Mouse (Mus musculus): ENCODE measurements around the gene Btbd9.
A peak's percentile ranks its signal among the peaks of the same experiment; 100 is the strongest.

Btbd9 gene

DNA sequence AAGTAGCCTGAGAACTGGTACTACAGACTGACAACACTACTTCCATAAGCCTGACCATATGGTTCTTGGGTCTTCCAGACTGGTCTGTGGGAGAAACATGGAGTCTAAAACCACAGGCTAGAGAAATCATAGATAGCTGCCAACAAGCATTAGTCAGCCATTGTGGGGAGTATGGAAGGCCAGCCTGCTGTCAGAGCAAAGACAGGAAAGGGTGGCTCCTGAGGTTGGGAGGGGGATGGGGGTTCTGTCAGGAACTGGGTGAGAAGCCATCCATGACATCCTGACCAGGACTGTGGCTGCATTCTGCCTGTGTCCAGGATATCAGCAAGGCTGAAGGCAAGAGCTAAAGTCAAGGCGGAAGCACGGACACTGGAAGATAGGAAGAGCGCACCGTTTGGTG lies 137.5 kb downstream of the Btbd9 start:
- no peak for DNase-seq

DNA sequence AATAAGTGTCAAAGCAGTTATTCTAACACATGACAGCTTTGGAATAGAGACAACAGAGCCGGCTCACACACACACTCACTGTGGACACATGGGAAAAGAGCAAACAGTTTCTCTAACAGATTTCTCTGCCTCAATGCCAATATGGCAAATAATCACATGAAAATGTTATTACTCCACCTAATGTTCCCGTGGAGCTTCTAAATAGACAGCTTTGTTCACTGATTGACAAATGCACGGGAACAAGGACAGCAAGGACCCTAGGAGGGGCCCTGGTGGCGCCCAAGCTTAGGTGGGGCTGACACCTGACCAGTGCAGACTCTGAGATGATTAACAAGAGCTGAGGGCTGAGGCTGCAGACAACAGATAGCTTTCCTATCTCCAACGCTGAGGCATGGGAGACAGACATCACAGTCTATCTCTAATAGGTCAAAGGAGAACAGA lies 140.2 kb downstream of the Btbd9 start:
- no peak for DNase-seq

- no peak for DNase-seq
Measured at GRCm38 (mm10) chr17:30435478-30435877, 140.8 kb downstream of the Btbd9 start.

DNA sequence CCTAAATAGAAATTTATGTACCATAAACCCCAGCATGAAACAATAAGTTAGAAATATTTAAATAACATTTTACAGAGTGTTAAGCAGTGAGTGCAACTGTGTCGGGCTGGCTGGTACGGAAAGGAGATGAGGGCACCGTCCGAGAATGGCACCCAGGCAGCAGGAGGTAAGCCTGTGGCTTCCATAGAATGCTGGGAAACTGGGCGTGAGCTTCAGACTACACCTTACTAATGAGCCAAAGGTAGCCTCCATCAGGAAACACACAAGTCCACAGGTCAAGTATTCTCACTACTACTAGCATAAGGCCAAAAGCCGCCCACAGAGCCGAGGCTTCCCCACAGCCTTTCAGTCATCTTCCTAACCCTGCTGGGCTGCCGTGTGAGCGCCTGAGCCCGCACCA lies 144.2 kb downstream of the Btbd9 start:
- DNase-seq, result no peak

- DNase-seq, result no peak
Measured at GRCm38 (mm10) chr17:30430961-30431640, 145.2 kb downstream of the Btbd9 start.

DNA sequence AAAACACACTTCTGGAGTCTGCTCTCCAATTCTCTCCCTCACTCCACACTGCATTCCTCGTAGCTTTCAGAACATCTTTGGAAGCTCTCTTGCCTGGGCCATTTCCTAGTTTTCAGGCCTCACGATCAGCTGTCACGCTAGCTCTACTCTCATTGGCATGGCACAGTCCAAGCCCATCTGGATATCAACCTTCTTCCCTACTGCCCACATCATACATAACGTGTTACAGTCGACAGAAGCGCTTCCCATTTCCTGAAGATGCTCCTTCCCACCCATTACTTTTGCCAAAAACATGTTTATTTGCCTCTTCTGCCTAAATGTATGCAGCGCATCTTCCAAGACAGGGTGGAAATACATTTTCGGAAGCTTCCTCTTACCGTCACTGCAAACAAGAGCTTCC lies 147.6 kb downstream of the Btbd9 start:
- no peak for DNase-seq

DNA sequence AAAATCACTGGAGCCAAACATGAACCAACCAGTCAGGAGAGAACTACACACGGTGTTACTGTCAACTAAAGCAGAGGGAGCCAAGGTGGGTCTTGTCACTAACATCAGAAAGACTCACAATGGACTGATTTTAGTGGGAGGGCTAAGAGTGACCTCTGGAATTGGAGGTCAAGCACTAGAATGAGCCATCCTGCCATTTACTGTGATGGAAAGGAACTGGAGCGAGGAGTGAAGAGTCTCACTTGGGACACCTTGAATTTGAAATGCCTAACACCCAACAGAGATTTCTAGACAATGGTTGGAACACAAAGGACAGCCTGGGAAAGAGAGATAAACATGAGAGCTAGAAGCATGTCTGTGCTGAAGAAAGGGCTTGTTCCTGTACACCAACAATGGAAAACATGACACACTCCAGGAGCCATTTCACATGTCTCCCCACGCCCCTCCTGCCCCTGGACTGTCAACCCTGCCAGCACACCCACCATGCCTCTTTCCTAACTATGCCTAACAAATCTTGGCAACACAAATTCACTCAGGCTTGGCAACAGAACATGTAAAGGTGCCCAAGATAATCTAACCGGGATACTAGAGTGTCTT lies 152.9 kb downstream of the Btbd9 start:
- no peak for DNase-seq

DNA sequence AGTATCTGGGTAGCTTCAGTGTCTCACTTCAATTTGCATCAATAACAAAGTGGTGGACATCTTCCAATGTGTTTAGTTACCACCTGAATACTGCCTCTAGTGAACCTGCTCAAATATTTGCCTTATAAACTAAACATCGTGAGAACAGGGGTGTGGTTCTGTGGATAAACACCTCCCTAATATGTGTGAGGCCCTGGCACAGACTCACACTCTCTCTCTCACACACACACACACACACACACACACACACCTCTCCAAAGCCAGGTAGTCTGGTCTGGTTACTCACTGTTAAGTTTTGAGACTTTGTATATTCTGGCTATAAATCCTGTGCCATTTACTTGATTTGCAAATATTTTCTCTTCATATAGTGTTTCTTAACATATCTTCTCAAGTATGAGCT lies 154.0 kb downstream of the Btbd9 start:
- no peak for DNase-seq

GRCm38 (mm10) chr17:30421256-30421655 lies 155.0 kb downstream of the Btbd9 start:
- no peak for DNase-seq

DNA sequence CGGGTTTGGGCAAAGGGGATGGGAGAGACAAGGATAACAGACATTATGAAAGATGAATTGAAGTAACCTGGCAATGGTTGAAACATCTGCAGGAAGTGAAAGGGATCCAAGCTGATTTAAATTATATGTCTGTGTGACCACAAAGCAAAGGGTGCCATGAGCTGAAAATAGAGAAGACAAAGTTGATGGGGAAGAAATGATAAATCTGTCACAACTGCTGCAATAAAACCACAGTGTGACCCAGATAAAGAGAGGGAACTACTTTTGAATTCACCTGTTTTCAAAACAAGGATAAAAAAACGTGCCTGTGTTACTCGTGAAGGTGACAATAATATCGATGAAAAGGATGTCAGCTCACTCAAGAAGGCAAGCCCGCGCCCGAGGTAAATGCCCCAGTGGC lies 156.8 kb downstream of the Btbd9 start:
- DNase-seq, result no peak

DNA sequence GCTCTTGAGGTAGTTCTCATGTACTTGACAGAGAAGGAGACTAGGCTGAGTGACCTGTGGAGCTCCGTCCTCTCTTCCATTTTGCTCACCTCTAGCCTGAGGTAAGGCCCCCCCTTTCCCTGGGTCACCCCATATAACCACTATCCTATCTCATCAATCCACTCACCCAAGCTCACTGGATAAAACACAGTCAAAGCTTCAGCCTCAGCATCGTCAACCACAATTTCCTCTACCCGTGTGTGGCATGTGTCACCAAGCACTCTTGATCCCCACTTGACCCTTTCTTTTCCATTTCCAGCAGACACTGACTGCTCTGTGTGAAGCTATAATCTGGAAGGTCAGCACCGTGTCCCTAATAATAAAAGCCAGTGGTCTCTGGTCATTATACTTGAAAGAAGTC lies 157.8 kb downstream of the Btbd9 start:
- DNase-seq, result no peak

DNA sequence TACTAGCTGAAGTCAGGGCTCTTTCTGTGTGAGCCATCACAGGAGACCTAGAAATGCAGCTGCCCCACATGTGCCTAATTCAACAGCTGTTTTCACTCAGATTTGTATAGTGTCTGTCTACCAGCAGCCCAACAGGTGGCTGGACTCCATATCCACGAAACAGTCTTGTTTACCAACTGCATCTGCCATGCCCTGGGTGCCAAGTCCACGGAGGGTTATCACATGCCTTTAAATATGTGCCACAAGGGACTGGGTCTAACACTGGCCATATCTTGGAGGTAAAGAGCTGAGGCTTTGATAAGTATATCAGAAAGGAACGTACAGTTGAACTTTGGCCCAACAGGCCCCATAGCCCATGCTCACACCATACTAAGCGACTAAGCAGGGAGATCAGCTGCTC lies 159.2 kb downstream of the Btbd9 start:
- DNase-seq, result no peak

DNA sequence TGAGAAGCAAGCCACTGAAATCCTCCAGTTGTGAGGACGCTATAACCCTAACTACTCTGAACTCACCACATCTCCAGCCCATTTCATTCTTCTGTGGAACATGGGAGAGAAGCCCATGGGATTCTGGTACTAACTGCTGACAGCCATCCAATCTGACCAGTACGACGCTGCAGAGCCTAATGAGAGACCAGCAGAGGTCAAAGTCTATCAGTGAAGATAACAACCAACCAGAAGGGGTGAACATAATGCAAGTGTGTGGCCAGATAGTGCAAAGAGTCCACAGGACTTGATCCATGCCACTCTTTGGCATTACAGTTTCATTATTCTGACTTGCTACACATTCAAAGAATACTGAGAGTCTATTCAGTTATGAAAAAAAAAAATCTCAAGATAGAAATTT lies 160.6 kb downstream of the Btbd9 start:
- DNase-seq, result no peak

DNA sequence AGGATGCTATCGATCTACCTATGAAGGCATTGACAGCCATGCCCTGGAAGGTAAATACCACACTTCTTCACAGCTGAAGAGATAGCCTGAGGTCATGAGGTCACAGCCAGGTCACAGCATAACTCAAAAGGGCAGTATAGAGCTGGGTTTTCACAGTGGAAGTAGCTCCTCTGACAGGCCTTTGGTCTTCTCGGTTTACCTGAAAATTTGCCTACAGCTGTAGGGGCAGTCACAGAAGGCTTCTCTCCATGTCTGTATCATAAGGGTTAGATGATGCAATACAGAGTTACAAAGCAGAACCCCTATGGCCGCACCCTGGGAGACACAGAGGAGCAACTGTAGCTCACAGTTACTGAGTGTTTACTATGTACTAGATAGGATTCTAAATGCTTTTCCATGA lies 163.3 kb downstream of the Btbd9 start:
- no peak for DNase-seq

DNA sequence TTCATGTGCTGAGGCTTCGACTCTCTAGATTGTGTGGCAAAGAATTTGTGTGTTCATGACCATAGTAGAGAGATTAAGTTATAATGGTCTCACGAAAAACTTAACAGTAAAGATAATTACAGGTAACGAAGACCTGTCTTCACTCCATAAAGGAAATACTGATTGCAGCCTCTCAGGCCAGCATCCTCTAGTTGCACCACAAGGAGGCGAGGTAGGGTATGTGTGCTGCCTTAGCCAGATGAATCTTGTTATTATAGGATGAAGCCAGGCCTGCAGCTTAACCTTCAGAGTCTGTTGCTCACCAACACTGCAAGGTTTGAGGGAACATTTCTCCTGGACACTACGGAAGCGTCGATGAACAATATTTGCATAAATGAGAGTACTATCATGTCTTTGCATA lies 170.3 kb downstream of the Btbd9 start:
- DNase-seq, result no peak

GRCm38 (mm10) chr17:30402871-30403270 lies 173.4 kb downstream of the Btbd9 start:
- no peak for DNase-seq

DNA sequence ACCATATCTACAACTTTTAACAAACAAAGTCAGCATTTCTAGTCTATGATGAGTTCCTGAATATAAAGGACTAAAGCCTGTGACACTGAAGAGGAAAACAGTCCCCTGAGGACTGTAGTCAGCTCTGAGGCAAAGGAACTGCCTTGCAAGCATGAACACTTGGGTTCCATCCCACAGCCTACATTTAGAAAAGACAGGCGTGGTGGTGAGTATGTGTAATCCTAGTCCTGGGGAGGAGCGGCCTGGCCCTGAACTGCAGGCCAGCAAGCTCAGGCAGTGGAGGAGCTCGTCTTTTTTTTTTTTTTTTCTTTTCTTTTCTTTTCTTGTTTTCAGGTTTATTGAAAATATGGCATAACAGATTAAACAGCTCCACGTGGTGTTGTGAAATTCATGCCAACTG lies 181.0 kb downstream of the Btbd9 start:
- no peak for DNase-seq

GRCm38 (mm10) chr17:30392031-30392430 lies 184.3 kb downstream of the Btbd9 start:
- DNase-seq, result peak; percentile 44 to 50

DNA sequence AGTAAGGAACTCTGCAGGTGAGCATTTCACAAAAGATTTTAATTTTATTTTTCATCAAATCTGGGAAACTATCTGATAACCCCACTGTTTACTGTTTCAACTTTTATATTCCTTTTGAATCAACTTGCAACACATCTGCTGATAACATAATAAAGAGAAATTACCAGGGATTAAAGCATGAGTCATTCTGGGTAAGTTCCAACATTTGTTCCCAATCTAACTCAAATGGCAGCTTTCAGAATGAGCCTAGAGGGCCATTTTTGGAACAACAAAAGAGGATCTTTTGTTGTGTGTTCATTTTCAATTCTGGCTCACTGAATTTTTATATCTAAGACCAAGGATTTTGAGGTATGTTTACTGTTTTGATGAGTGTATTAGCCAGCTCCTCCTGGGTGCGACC lies 185.1 kb downstream of the Btbd9 start:
- no peak for DNase-seq

DNA sequence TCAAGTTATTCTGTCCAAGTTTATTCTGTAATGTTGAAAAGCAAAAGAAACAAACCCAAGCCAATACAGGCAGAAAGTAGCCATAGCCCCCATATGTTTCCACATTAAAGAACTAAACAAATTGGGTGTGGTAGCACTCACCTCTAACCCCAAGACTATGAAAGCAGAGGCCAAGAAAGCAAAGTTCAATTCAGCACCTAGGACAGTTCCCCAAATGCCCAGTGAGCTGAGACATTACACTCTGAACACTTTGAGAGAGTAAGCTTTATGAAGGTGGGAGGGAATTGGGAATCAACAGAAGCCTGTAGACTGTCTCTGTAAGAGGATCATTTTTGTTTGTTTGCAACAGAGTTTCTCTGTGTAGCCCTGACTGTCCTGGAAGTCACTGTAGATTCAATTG lies 186.6 kb downstream of the Btbd9 start:
- no peak for DNase-seq

DNA sequence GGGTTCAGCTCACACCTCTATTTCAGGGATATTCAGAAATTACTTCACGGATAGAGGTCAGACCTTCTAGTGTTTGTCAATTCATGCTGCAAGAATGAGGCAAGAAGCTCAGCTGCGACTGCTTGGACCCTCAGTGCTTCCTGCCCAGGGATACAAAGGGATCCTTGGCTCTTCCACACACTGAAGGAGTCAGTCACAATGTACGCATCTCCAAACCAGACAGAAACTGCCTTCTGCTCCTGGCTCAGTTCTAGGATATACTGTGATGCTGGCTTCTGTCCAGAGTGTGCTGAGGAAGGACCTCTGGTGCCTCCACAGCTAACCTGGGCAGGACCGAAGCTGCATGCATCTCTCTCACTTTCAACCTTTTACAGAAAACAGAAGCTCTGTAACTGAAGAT lies 187.5 kb downstream of the Btbd9 start:
- peak; percentile 88 to 92 for DNase-seq

DNA sequence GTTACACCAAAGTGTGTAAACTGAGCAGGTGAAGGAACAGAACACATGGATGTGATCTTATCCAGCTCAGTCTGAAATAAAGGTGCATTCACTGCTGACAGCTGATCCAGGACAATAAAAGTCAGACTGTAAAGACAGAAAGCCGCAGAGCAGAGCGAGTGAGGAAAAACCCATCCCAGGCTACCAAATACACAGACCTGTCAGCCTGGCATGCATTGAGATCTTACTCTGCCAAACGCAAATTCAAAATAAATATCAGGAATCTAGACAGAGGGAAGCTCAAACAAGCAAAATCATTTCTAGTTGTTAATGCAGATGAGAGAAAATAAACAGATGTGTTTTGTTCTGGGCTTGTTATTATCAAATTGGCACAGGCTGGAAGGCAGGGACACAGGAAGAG lies 187.9 kb downstream of the Btbd9 start:
- no peak for DNase-seq

GRCm38 (mm10) chr17:30386241-30386640 lies 190.0 kb downstream of the Btbd9 start:
- no peak for DNase-seq

- DNase-seq, result no peak
Measured at GRCm38 (mm10) chr17:30383649-30384048, 192.6 kb downstream of the Btbd9 start.

Data from cerebellum, adult 18-20 months (tissue).